Mouse (Mus musculus): ENCODE measurements at regions not wholly inside any gene's neighbourhood (a gene's known extent, or its start where the extent isn't known, plus 50 kb on each side); places are given as distances from the start of the nearest gene placed in this dataset.

DNA sequence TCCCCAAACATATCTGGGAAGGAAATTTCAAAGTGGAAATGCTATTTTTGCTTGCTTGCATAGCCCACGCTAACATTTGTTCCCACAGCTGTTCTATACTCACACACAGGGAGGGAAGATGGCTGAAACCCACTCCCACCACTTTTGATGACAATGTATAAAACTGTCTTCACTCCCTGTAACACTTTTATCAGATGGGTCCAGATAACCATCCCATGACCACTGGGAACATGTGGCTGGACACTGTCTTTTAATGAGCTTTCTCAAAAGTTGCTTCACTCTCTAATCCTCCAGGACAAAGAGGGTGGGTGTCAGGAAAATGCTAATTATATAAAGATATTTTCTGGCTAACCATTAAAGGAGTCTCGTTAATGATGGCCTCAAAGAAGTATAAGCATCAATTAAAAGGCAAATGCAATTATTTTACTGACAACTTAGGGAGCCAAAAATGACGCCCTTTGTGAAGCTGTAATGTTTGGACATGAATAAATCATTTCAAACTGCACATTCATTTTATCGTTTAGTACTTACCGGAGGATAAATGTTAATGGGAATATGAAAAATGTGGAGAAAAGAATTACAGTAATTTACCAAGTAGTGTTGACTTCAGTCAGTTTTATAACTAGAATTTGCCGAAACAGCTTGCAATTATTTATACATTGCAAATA lies 210.8 kb upstream of the Slc39a10 start:
- no peak for ATAC-seq (replicated peaks; ENCODE audit: low FRiP score, low read depth)

DNA sequence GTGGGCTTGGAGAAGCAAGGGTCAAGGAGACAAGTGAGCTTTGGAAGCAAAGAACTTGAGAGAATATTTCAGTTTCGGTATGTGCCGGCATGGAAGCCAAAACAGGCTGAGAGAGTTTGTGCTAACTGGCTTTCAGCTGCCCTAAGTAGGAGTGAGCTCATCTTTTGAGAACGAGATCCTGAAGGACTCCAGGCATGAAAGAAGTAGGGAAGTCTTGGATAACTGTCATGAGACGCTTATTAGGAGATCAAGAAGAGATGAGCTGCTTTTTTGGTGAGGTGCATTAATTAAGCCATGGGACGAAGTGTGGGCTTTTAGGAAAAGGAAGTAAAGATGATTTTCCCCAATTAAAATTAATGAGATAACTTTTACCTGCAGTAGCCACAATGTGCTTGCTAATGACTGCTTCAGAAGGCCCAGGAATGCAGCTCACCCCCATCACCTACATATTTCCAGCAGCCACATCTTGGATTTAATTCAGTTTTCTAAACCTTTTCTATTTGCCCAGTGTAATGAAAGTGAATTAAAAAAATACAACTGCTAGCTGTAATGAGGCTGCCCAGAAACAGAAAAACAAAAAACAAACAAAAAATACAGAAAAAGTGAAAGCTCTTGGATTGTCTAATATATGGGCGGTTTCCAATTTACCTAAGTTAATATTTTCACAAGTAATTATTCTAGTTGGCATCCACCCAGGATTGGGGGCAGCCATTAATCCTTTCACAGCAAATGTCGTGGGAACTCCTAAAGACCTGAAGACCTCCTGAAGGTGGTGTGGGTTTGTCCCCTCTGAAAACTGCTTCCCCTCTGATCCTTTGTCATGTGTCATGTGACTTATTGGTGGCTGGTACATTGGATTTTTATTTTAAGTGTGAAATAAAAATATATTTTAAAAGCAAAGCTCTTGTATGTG lies 204.7 kb upstream of the Slc39a10 start:
- Histone ChIP-seq H3K4me2 (ENCODE audit: low read length) (no peak overlapping the region), H3K27me3 (ENCODE audit: insufficient read depth, low read length) (no peaks in the 10 kb centered on the region), H3K4me1 (replicated peaks; ENCODE audit: insufficient read depth, low read length) (no peaks in the 10 kb centered on the region), H3K9me3 (replicated peaks; ENCODE audit: low read length) (no peaks in the 10 kb centered on the region), H3K4me3 (replicated peaks; ENCODE audit: low read depth, low read length) (no peak overlapping the region), H3K36me3 (ENCODE audit: insufficient read depth, low read length) (no peaks in the 10 kb centered on the region), H3K27ac (no peak overlapping the region), H3K9ac (ENCODE audit: low read depth, low read length) (no peak overlapping the region)
- TF ChIP-seq CTCF (IDR thresholded peaks at IDR 0.05; ENCODE audit: low read depth) = no peak
- DNase-seq (ENCODE audit: low spot score) (no peak), ATAC-seq (replicated peaks; ENCODE audit: low FRiP score, low read depth) (no peak)
- WGBS = 71% methylated on average over 7 of the region's 7 CpGs

More for the DNA sequence above, 210.8 kb upstream of the Slc39a10 start:
- TF ChIP-seq CTCF (IDR thresholded peaks at IDR 0.05; ENCODE audit: low read depth) = no peak
- Histone ChIP-seq H3K4me1 (replicated peaks; ENCODE audit: insufficient read depth, low read length) (no peaks in the 10 kb centered on the region), H3K9ac (ENCODE audit: low read depth, low read length) (no peak overlapping the region), H3K9me3 (replicated peaks; ENCODE audit: low read length) (no peaks in the 10 kb centered on the region), H3K27me3 (ENCODE audit: insufficient read depth, low read length) (no peaks in the 10 kb centered on the region), H3K4me2 (ENCODE audit: low read length) (no peak overlapping the region), H3K27ac (no peak overlapping the region), H3K36me3 (ENCODE audit: insufficient read depth, low read length) (no peaks in the 10 kb centered on the region), H3K4me3 (replicated peaks; ENCODE audit: low read depth, low read length) (no peak overlapping the region)
- peak; percentile 9 for DNase-seq (ENCODE audit: low spot score)
- 50% methylated on average over 6 of the region's 6 CpGs for WGBS

DNA sequence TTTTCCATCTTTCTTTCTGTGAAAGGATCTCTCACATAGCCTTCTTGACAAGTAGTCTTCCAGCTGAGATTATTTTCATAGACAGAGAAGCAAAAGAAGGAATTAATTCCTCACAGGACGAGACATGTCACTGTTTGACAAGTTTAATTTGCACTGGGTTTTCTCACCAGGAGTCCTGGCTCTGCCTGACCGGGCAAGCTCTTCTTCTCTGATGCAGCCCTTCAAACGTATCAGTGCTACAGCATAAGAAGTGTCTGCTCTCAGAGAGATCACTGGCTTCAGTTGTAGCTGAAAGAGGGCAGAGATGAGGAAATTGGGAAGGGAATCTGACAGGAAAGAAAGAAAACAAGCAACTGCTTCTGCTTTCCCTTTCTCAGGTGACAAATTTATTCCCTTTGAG lies 201.8 kb upstream of the Slc39a10 start:
- Histone ChIP-seq H3K4me1 (replicated peaks; ENCODE audit: insufficient read depth, low read length) (no peaks in the 10 kb centered on the region), H3K27ac (no peak overlapping the region), H3K4me3 (replicated peaks; ENCODE audit: low read depth, low read length) (no peak overlapping the region), H3K4me2 (ENCODE audit: low read length) (no peak overlapping the region), H3K27me3 (ENCODE audit: insufficient read depth, low read length) (no peaks in the 10 kb centered on the region), H3K36me3 (ENCODE audit: insufficient read depth, low read length) (no peaks in the 10 kb centered on the region), H3K9ac (ENCODE audit: low read depth, low read length) (no peak overlapping the region), H3K9me3 (replicated peaks; ENCODE audit: low read length) (no peaks in the 10 kb centered on the region)
- no peak for ATAC-seq (replicated peaks; ENCODE audit: low FRiP score, low read depth)
- WGBS = 33% methylated on average over 3 of the region's 3 CpGs
- DNase-seq (ENCODE audit: low spot score) = no peak
- TF ChIP-seq CTCF (IDR thresholded peaks at IDR 0.05; ENCODE audit: low read depth) = no peak

DNA sequence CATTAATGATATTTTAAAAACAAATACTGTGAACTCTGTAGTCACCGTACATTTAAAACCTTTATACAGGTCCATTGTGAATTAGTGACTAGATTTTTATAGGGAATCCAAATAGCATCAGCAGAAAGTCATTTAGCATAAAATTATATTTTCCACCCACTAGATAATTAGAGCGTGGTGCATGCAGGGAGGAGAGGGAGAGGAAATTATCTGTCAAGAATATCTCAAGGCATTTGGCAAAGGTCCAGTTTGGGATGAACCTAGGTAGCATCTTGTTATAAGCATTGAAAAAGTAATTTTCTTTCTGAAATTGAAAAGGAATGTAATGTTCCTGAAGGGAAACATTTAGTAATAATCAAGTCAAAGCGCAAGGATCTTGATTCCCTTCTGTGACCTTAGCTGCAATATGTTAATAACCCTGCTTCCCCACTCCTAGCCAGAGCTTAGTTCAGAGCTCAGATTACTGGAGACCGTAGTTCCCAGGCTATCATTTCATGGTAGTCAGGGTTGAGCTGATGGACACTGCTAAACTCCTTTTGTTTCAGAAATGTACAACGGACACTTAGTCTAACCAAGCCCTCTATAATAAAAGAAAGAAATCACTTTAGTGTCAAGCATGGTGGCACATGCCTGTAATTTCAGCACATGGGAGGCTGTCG lies 200.8 kb upstream of the Slc39a10 start:
- Histone ChIP-seq H3K36me3 (ENCODE audit: insufficient read depth, low read length) (no peaks in the 10 kb centered on the region), H3K4me2 (ENCODE audit: low read length) (no peak overlapping the region), H3K4me1 (replicated peaks; ENCODE audit: insufficient read depth, low read length) (no peaks in the 10 kb centered on the region), H3K4me3 (replicated peaks; ENCODE audit: low read depth, low read length) (no peak overlapping the region), H3K9me3 (replicated peaks; ENCODE audit: low read length) (no peaks in the 10 kb centered on the region), H3K27ac (no peak overlapping the region), H3K9ac (ENCODE audit: low read depth, low read length) (no peak overlapping the region), H3K27me3 (ENCODE audit: insufficient read depth, low read length) (no peaks in the 10 kb centered on the region)
- WGBS = 43% methylated on average over 6 of the region's 6 CpGs
- DNase-seq (ENCODE audit: low spot score) = no peak
- ATAC-seq (replicated peaks; ENCODE audit: low FRiP score, low read depth) = no peak
- TF ChIP-seq CTCF (IDR thresholded peaks at IDR 0.05; ENCODE audit: low read depth) = no peak

DNA sequence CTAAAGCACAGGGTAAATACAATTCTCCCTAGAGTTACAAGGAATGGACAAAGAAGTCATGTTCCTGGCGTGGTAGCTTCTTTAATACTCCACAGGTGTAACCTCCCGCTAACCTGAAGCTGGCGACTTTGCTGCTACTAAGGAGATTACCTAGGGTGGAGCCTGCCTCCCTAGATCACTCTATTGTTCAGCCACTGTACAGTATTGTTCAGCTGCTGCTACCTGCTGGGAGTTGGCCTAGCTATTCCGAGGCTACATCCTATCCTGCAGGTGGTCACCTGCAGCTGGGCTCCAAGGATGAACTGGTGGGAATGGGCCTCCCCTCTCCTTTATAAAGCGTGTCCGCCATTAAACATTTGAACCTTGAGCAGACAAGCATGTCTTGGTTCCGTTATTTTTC lies 183.8 kb upstream of the Slc39a10 start:
- ATAC-seq (replicated peaks; ENCODE audit: low FRiP score, low read depth) (no peak), DNase-seq (ENCODE audit: low spot score) (no peak)
- Histone ChIP-seq H3K4me3 (replicated peaks; ENCODE audit: low read depth, low read length) (no peak overlapping the region), H3K27ac (no peak overlapping the region), H3K9ac (ENCODE audit: low read depth, low read length) (no peak overlapping the region), H3K4me1 (replicated peaks; ENCODE audit: insufficient read depth, low read length) (no peaks in the 10 kb centered on the region), H3K4me2 (ENCODE audit: low read length) (no peak overlapping the region), H3K27me3 (ENCODE audit: insufficient read depth, low read length) (no peaks in the 10 kb centered on the region), H3K9me3 (replicated peaks; ENCODE audit: low read length) (no peaks in the 10 kb centered on the region), H3K36me3 (ENCODE audit: insufficient read depth, low read length) (no peaks in the 10 kb centered on the region)
- 89% methylated on average over 7 of the region's 7 CpGs for WGBS
- no peak for TF ChIP-seq CTCF (IDR thresholded peaks at IDR 0.05; ENCODE audit: low read depth)

DNA sequence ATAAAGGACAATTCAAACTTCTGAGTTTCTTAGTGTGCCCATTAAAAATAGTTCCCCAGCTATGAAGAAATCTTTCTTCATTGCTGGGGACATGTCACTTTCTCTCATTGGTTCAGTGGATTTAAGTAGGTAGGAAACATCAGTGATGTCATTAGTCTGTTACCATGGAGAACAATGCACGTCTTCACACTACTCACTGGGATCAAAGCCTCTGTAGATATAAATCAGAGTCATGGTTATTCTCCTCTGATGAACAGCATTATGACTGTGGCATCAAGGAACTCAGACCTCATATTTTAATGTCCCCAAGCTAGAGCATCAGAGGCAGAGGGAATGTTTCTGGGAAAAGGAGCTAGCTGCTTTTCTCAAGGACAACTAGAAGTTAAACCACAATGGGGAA lies 165.5 kb upstream of the Slc39a10 start:
- 30% methylated on average over 1 of the region's 1 CpGs for WGBS
- no peaks in the 10 kb centered on the region for H3K36me3 ChIP-seq (ENCODE audit: insufficient read depth, low read length)

More for the DNA sequence above, 165.5 kb upstream of the Slc39a10 start:
- Histone ChIP-seq H3K27me3 (ENCODE audit: insufficient read depth, low read length) (no peaks in the 10 kb centered on the region), H3K9me3 (replicated peaks; ENCODE audit: low read length) (no peaks in the 10 kb centered on the region), H3K27ac (no peak overlapping the region), H3K9ac (ENCODE audit: low read depth, low read length) (no peak overlapping the region), H3K4me3 (replicated peaks; ENCODE audit: low read depth, low read length) (no peak overlapping the region), H3K4me2 (ENCODE audit: low read length) (no peak overlapping the region), H3K4me1 (replicated peaks; ENCODE audit: insufficient read depth, low read length) (no peaks in the 10 kb centered on the region)
- no peak for ATAC-seq (replicated peaks; ENCODE audit: low FRiP score, low read depth)
- TF ChIP-seq CTCF (IDR thresholded peaks at IDR 0.05; ENCODE audit: low read depth) = no peak
- DNase-seq (ENCODE audit: low spot score) = no peak

All from kidney, postnatal 0 days (tissue).